Mouse (Mus musculus) testis, adult 2 months (tissue): ENCODE results near the gene Spats2l.

Experiments used
- CTCF ChIP-seq: fragments of 200-500 bp; IDR thresholded peaks from 2 replicates; pipeline ENCODE4 v1.5.1; 2012; ENCODE audit warnings: low read depth, mild to moderate bottlenecking, inconsistent platforms, low read length, moderate library complexity; ENCODE audit not compliant: control insufficient read depth, insufficient read depth, insufficient replicate concordance
- POLR2A ChIP-seq: fragments of 200-500 bp; IDR thresholded peaks from 2 replicates; pipeline ENCODE4 v1.6.1; 2012; ENCODE audit warnings: low read depth, mild to moderate bottlenecking, inconsistent platforms, low read length, moderate library complexity; ENCODE audit not compliant: control insufficient read depth

GRCm38 (mm10) chr1:57918567-57918966, 144.6 kb downstream of the Spats2l start:
- TF ChIP-seq POLR2A (no peak), CTCF (no peak)
